Mouse (Mus musculus) midbrain, embryonic 15.5 days (tissue): ENCODE measurements around the gene Rasgrp2. TPM values are rescaled to one million over a fixed set of nuclear protein-coding genes. Genes with fewer than 3 reads are reported as not detected.

Source experiments
- ATAC-seq: fragments of 200-750 bp; cut with Nextera tagmentation; replicated peaks from 2 replicates; pipeline ENCODE4 v1.8.0; 2017; ENCODE audit warnings: moderate TSS enrichment
- H3K27ac ChIP-seq: fragments of 300-500 bp; sonication (generic); 2 replicates; pipeline ENCODE4 v1.5.1; 2015; ENCODE audit warnings: mild to moderate bottlenecking, inconsistent platforms
- H3K27me3 ChIP-seq: fragments of 300-500 bp; sonication (generic); replicated peaks from 2 replicates; pipeline ENCODE4 v1.6.1; 2015; ENCODE audit warnings: inconsistent platforms
- H3K36me3 ChIP-seq: fragments of 300-500 bp; sonication (generic); replicated peaks from 2 replicates; pipeline ENCODE4 v1.6.1; 2015; ENCODE audit warnings: inconsistent platforms
- H3K4me1 ChIP-seq: fragments of 300-500 bp; sonication (generic); 2 replicates; pipeline ENCODE4 v1.6.1; 2015; ENCODE audit warnings: inconsistent platforms
- H3K4me2 ChIP-seq: fragments of 300-500 bp; sonication (generic); 2 replicates; pipeline ENCODE4 v1.6.1; 2015; ENCODE audit warnings: inconsistent platforms, mild to moderate bottlenecking, moderate library complexity
- H3K4me3 ChIP-seq: fragments of 300-500 bp; sonication (generic); 2 replicates; pipeline ENCODE4 v1.5.1; 2015; ENCODE audit warnings: mild to moderate bottlenecking, inconsistent platforms
- H3K9ac ChIP-seq: fragments of 300-500 bp; sonication (generic); 2 replicates; pipeline ENCODE4 v1.6.1; 2015; ENCODE audit warnings: mild to moderate bottlenecking, inconsistent platforms
- H3K9me3 ChIP-seq: fragments of 300-500 bp; sonication (generic); 2 replicates; pipeline ENCODE4 v1.6.1; 2016; ENCODE audit warnings: inconsistent platforms
- WGBS: fragments of 180-500 bp; shearing (Covaris S2); methylation state at CpG from one replicate; pipeline ENCODE4 v1.1.7; 2015; ENCODE audit warnings: mixed read lengths; 5-methylcytosine and 5-hydroxymethylcytosine counted together
- polyA plus RNA-seq: library from polyadenylated mRNA; unstranded; fragments of >200 nt; fragmentation: Nextera tagmentation; extraction: Ambion mirVana; gene quantifications from 2 replicates; pipeline ENCODE4 v1.2.1, GENCODE M21; 2015

Gene Rasgrp2
- polyA plus RNA-seq, 1 experiment from 2014 or later, result 73.1 TPM

DNA sequence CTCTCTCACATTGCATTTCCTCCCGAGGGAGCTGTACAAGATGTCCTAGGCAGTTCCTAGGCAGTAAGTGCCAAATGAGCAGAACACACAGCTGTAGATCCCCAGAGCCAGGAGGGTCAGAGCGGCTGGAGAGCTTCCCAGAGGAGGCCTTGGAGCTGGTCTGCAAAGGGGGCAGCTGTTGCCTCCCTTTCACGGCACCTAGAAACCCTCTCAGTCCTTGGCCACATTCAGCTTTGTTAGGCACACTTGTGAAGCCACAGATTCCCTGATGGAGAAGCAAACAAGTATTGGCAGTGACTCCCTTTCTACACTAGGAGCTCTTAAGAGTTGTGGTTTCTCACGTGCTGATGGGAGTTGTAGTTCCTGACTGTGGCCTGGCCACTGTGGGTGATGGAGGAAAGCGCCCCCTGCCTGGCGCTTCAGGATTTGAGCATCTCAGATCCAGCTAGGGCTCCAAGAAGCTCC lies 52.9 kb downstream of the Rasgrp2 start:
- H3K4me3 ChIP-seq, result no peak overlapping the region
- H3K4me2 ChIP-seq, result no peak overlapping the region; the same call in 1 of the 2 replicates
- H3K9me3 ChIP-seq, result no peaks in the 10 kb centered on the region
- H3K9ac ChIP-seq, result no peak overlapping the region
- 15% methylated on average over 6 of the region's 6 CpGs for whole genome bisulfite sequencing
- H3K27ac ChIP-seq, result peak overlapping the region; percentile 83
- no peaks in the 10 kb centered on the region for H3K27me3 ChIP-seq
- 0 out of 2 replicates have a peak, but pooled peaks cover 8% of the 10 kb centered on the region for H3K36me3 ChIP-seq
- peaks cover 76% of the 10 kb centered on the region for H3K4me1 ChIP-seq
- ATAC-seq, result peak; percentile 58

DNA sequence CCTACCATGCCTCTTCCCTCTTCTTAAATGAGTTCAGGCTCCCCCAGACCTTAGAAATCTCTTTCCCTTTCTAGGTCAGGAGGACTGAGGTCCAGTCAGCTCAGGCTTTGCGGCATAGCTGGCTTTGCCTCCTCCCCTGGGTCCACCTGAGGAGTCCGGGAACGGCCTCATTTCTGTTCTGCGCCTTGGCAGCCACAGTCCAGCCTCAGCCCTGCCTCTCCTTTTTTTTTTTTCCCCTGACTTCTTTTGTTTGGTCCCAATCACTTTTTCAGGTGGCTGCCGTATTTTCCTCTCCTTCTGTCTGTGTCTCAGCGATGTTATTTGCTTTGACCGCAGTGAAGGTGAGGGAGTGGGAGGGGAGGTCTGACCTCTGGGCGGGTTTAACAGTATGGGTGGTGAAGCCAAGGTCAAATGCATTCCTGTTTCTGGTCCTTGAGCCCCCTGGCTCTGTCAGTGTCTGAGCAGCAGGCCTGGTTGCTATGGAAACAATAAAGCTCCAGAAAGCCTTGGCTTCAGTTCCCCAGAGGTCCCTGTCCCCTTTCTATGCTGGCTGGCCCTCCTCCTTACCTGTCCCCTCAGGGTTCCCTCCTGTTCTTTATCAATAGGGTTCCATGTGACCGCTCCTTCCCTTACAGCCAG lies 53.7 kb downstream of the Rasgrp2 start:
- 26% methylated on average over 9 of the region's 9 CpGs for WGBS
- Histone ChIP-seq H3K4me3 (no peak overlapping the region), H3K4me2 (peak overlapping the region; percentile 4), H3K9ac (peak overlapping the region; percentile 27), H3K9me3 (no peaks in the 10 kb centered on the region), H3K27me3 (no peaks in the 10 kb centered on the region), H3K36me3 (peaks cover 15% of the 10 kb centered on the region; the same call in 1 of the 2 replicates), H3K4me1 (peaks cover 69% of the 10 kb centered on the region), H3K27ac (peak overlapping the region; percentile 83)
- ATAC-seq, result peak; percentile 29

DNA sequence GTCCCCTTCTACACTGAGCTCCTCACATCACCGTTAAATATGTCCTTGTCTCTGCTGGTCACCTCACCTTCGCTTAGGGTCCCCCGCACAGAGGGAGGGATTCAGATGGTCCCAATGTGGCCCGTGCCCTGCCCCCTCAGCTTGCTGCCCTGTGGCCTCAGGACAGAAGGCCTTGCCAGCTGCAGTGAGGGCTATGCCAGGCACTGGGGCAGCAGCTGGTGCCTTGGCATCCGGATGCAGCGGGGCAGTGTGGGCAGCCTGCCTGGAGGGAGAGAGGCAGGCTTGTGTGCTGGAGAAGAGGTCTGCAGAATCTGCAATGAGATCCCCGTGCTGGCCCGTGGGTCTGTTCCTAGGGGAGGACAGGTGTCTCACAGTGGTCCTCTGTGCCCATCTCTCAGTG lies 54.2 kb downstream of the Rasgrp2 start:
- H3K4me1 ChIP-seq, result peaks cover 63% of the 10 kb centered on the region
- peak overlapping the region; percentile 4 for H3K4me2 ChIP-seq
- 55% methylated on average over 8 of the region's 8 CpGs for WGBS
- peak overlapping the region; percentile 83 for H3K27ac ChIP-seq
- H3K4me3 ChIP-seq, result no peak overlapping the region
- H3K27me3 ChIP-seq, result no peaks in the 10 kb centered on the region
- peaks cover 20% of the 10 kb centered on the region; the same call in 1 of the 2 replicates for H3K36me3 ChIP-seq
- H3K9ac ChIP-seq, result peak overlapping the region; percentile 27
- H3K9me3 ChIP-seq, result no peaks in the 10 kb centered on the region
- ATAC-seq, result peak; percentile 21

DNA sequence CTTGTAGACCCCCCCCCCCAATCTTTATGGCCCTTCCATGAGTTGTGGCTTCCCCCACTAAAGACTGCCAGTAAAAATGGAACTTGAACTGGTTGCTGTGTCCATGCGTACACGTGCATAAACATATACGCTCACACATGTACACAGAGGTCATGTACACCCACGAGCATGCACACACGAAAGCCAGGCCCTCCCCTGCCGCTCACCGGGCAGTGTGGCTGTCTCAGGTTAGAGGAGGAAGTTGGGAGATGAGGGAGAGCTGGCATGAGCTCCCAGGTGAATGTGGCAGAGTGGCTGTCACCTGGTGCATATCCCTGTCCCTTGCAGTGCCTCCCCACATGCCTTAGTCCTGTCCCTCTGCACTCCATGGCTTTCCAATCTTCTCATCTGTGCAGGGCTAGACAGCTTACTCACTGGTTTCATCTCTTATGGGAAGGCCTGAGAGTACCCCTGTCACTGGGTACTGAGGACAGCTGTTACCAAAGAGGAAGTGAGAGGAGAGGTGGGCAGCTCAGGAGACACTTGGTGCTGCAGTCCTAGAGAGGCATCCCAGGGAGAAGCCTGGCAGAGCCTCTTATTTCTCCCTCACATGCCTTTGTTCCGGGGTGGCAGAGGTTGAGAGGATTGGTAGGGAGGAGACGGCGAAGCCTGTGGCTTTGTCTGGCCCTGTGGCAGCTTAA lies 55.0 kb downstream of the Rasgrp2 start:
- H3K27me3 ChIP-seq, result no peaks in the 10 kb centered on the region
- H3K4me1 ChIP-seq, result peaks cover 56% of the 10 kb centered on the region
- WGBS, result 69% methylated on average over 10 of the region's 10 CpGs
- H3K9ac ChIP-seq, result 0 out of 2 replicates have a peak overlapping the region, but pooled peaks have one; percentile 19
- no peak for ATAC-seq
- no peak overlapping the region for H3K4me2 ChIP-seq
- peaks cover 28% of the 10 kb centered on the region for H3K36me3 ChIP-seq
- H3K27ac ChIP-seq, result peak overlapping the region; percentile 83
- H3K9me3 ChIP-seq, result no peaks in the 10 kb centered on the region
- no peak overlapping the region for H3K4me3 ChIP-seq

GRCm38 (mm10) chr19:6459504-6459903 lies 60.4 kb downstream of the Rasgrp2 start:
- Histone ChIP-seq H3K27me3 (no peaks in the 10 kb centered on the region), H3K4me2 (no peak overlapping the region), H3K36me3 (peaks cover 34% of the 10 kb centered on the region), H3K9me3 (no peaks in the 10 kb centered on the region), H3K4me1 (peaks cover 29% of the 10 kb centered on the region), H3K27ac (no peak overlapping the region), H3K9ac (no peak overlapping the region), H3K4me3 (no peak overlapping the region)
- no peak for ATAC-seq
- WGBS, result 87% methylated on average over 6 of the region's 6 CpGs

GRCm38 (mm10) chr19:6462841-6463240 lies 63.7 kb downstream of the Rasgrp2 start:
- H3K4me3 ChIP-seq, result no peak overlapping the region
- H3K9me3 ChIP-seq, result no peaks in the 10 kb centered on the region
- peaks cover 38% of the 10 kb centered on the region for H3K4me1 ChIP-seq
- no peak for ATAC-seq
- WGBS, result 42% methylated on average over 6 of the region's 6 CpGs
- no peak overlapping the region for H3K4me2 ChIP-seq
- no peak overlapping the region for H3K27ac ChIP-seq
- H3K36me3 ChIP-seq, result peaks cover 19% of the 10 kb centered on the region
- no peak overlapping the region for H3K9ac ChIP-seq
- H3K27me3 ChIP-seq, result no peaks in the 10 kb centered on the region

GRCm38 (mm10) chr19:6464306-6465071 lies 65.3 kb downstream of the Rasgrp2 start:
- no peak overlapping the region for H3K9ac ChIP-seq
- H3K4me3 ChIP-seq, result no peak overlapping the region
- no peak overlapping the region for H3K4me2 ChIP-seq
- no peaks in the 10 kb centered on the region for H3K9me3 ChIP-seq
- H3K27ac ChIP-seq, result peak overlapping the region; percentile 72
- H3K36me3 ChIP-seq, result 0 out of 2 replicates have a peak, but pooled peaks cover 3% of the 10 kb centered on the region
- 34% methylated on average over 10 of the region's 10 CpGs for WGBS
- peak; percentile 68 for ATAC-seq
- peaks cover 42% of the 10 kb centered on the region for H3K4me1 ChIP-seq
- H3K27me3 ChIP-seq, result no peaks in the 10 kb centered on the region

Other genes starting within 250 kb of the Rasgrp2 start
- gene Majin, start 215.0 kb upstream of the Rasgrp2 start, polyA plus RNA-seq, result not detected in 2 replicates
- gene Gpha2, start 173.0 kb upstream of the Rasgrp2 start, polyA plus RNA-seq, result not detected in 2 replicates
- 141 and 149 TPM in 2 replicates for gene Ppp2r5b, start 163.5 kb upstream of the Rasgrp2 start, polyA plus RNA-seq
- gene Atg2a, start 157.7 kb upstream of the Rasgrp2 start, polyA plus RNA-seq, result 16.1 and 16.4 TPM in 2 replicates
- 107 and 111 TPM in 2 replicates for gene Ehd1, start 122.6 kb upstream of the Rasgrp2 start, polyA plus RNA-seq
- gene Cdc42bpg, start 92.9 kb upstream of the Rasgrp2 start, polyA plus RNA-seq, result 0.40 and 0.47 TPM in 2 replicates
- 79.8 and 85.6 TPM in 2 replicates for gene Men1, start 64.4 kb upstream of the Rasgrp2 start, polyA plus RNA-seq
- 20.0 and 21.7 TPM in 2 replicates for gene Map4k2, start 58.2 kb upstream of the Rasgrp2 start, polyA plus RNA-seq
- 112 and 119 TPM in 2 replicates for gene Sf1, start 35.6 kb upstream of the Rasgrp2 start, polyA plus RNA-seq
- 5.9 and 9.5 TPM in 2 replicates for gene Pygm, start 14.9 kb upstream of the Rasgrp2 start, polyA plus RNA-seq
- 44.6 and 44.9 TPM in 2 replicates for gene Nrxn2, start 19.4 kb downstream of the Rasgrp2 start, polyA plus RNA-seq
- 0.17 and 0.32 TPM in 2 replicates for gene Slc22a12, start 143.7 kb downstream of the Rasgrp2 start, polyA plus RNA-seq